Mouse (Mus musculus) intestine, embryonic 14.5 days (tissue): ENCODE data around the gene Ankef1. TPM values are rescaled to one million over a fixed set of nuclear protein-coding genes. Genes with fewer than 3 reads are reported as not detected.

Experiments
- ATAC-seq: fragments of 200-750 bp; cut with Nextera tagmentation; replicated peaks from 2 replicates; pipeline ENCODE4 v1.8.0; 2017; ENCODE audit warnings: low read depth, moderate number of reproducible peaks, moderate TSS enrichment, moderate library complexity; ENCODE audit not compliant: low FRiP score, low TSS enrichment
- DNase-seq: peaks from one replicate; pipeline ENCODE4 v3.0.0-alpha.2; 2018; ENCODE audit warnings: low spot score
- H3K27ac ChIP-seq: fragments of 300-500 bp; sonication (generic); 2 replicates; pipeline ENCODE4 v1.5.1; 2014; ENCODE audit warnings: low read depth, mild to moderate bottlenecking, control low read depth
- H3K27me3 ChIP-seq: fragments of 300-500 bp; sonication (generic); replicated peaks from 2 replicates; pipeline ENCODE4 v1.6.1; 2014; ENCODE audit warnings: low read length, control low read depth; ENCODE audit not compliant: control insufficient read depth, insufficient read depth
- H3K36me3 ChIP-seq: fragments of 300-500 bp; sonication (generic); 2 replicates; pipeline ENCODE4 v1.6.1; 2014; ENCODE audit warnings: low read length, control low read depth; ENCODE audit not compliant: control insufficient read depth, insufficient read depth
- H3K4me1 ChIP-seq: fragments of 300-500 bp; sonication (generic); replicated peaks from 2 replicates; pipeline ENCODE4 v1.6.1; 2014; ENCODE audit warnings: low read length, control low read depth, mixed read lengths; ENCODE audit not compliant: control insufficient read depth, insufficient read depth
- H3K4me2 ChIP-seq: fragments of 300-500 bp; sonication (generic); 2 replicates; pipeline ENCODE4 v1.6.1; 2014; ENCODE audit warnings: low read length
- H3K4me3 ChIP-seq: fragments of 300-500 bp; sonication (generic); 2 replicates; pipeline ENCODE4 v1.5.1; 2014; ENCODE audit warnings: low read depth, low read length, control low read depth, mixed read lengths
- H3K9ac ChIP-seq: fragments of 300-500 bp; sonication (generic); 2 replicates; pipeline ENCODE4 v1.6.1; 2014; ENCODE audit warnings: mild to moderate bottlenecking, low read length
- H3K9me3 ChIP-seq: fragments of 300-500 bp; sonication (generic); 2 replicates; pipeline ENCODE4 v1.6.1; 2016; ENCODE audit warnings: low read length, control low read depth; ENCODE audit not compliant: control insufficient read depth
- WGBS: fragments of 180-500 bp; shearing (Covaris S2); extraction: QIAGEN DNeasy Blood & Tissue Kit; methylation state at CpG from one replicate; pipeline ENCODE4 v1.1.7; 2014; 5-methylcytosine and 5-hydroxymethylcytosine counted together
- polyA plus RNA-seq: library from polyadenylated mRNA; unstranded; fragments of >200 nt; fragmentation: Nextera tagmentation; extraction: Ambion mirVana; gene quantifications from 2 replicates; pipeline ENCODE4 v1.2.1, GENCODE M21; 2014

The Ankef1 gene
- polyA plus RNA-seq, result 0.35 and 0.38 TPM in 2 replicates

DNA sequence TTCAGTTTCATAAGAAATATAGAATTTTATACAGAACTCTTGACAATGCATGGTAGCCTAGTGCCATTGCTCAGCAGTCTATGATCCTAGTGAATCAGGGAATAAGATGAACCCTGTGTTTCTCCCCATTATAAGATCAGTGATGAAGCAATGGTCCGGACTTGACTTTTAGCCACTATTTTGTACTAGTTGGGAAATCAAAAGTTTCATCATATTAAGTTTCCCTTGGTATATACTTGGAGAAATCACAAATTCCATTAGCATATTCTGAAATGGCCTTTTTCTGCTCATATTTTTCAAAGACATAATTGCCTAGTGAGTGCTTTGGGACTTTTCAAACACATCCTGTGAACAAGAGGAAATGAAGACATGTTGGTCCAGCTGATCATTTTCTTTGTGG, at the start of gene Ankef1:
Gene Ankef1, plus strand, starts transcription at position 260 of the 400 bp plus-strand sequence.
- ATAC-seq, result no peak
- no peak within 1 kb of the TSS for H3K4me2 ChIP-seq

DNA sequence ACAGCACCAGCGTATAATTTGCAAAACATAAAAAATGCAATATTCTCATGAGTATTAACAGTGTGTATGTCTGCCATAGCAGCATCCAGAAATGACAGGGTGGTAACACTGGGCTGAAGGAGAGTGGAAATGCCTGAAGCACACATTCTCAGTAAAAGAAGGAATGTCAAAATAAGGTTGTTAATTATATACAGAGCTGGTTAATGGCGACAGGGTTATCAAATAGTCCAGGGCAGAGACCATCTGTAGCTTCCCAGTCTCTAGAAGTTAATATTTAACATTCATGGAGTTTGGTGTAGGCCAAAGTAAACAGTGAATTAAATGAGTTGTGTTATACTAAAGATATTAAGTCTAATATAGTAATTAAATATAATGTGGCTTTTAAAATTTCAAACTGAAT, 45.2 kb upstream of the Ankef1 start:
- DNase-seq (no peak), ATAC-seq (peak; percentile 62; the same call in 1 of the 2 replicates)
- Histone ChIP-seq H3K4me3 (no peak overlapping the region), H3K27me3 (no peaks in the 10 kb centered on the region), H3K9me3 (no peaks in the 10 kb centered on the region), H3K9ac (no peak overlapping the region), H3K4me2 (no peak overlapping the region), H3K36me3 (no peaks in the 10 kb centered on the region), H3K27ac (no peak overlapping the region), H3K4me1 (no peaks in the 10 kb centered on the region)
- 27% methylated on average over 2 of the region's 2 CpGs for WGBS

More for the DNA sequence above, at the start of gene Ankef1:
- Histone ChIP-seq H3K36me3 (no peaks in the 10 kb centered on the region), H3K9me3 (no peaks in the 10 kb centered on the region), H3K27me3 (no peaks in the 10 kb centered on the region), H3K9ac (no peak within 1 kb of the TSS), H3K4me1 (no peaks in the 10 kb centered on the region), H3K4me3 (no peak within 1 kb of the TSS), H3K27ac (no peak within 1 kb of the TSS)
- 98% methylated on average over 1 of the region's 1 CpGs for WGBS
- DNase-seq, result no peak

DNA sequence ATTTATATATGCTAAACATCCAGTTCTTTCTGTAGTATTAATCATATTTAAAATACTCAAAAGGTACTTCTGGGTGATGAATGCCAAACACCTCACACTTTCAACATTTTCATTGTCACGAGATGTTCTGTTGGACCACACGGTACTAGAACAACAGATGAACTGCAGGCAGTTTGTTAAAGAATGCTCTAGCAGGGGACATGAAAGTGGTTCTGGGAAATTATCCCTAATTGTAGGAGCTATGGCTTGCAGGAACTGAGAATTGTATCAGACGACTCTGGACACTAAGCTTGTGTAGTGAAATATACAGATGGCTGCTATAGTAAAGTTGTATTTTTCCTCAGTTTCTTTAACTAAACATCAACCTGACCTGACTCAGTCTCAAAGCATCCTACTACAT, 44.8 kb upstream of the Ankef1 start:
- Histone ChIP-seq H3K9me3 (no peaks in the 10 kb centered on the region), H3K27me3 (no peaks in the 10 kb centered on the region), H3K27ac (no peak overlapping the region), H3K36me3 (no peaks in the 10 kb centered on the region), H3K4me2 (no peak overlapping the region), H3K4me3 (no peak overlapping the region), H3K9ac (no peak overlapping the region), H3K4me1 (no peaks in the 10 kb centered on the region)
- no peak for DNase-seq
- no peak for ATAC-seq
- 50% methylated on average over 3 of the region's 3 CpGs for whole genome bisulfite sequencing

DNA sequence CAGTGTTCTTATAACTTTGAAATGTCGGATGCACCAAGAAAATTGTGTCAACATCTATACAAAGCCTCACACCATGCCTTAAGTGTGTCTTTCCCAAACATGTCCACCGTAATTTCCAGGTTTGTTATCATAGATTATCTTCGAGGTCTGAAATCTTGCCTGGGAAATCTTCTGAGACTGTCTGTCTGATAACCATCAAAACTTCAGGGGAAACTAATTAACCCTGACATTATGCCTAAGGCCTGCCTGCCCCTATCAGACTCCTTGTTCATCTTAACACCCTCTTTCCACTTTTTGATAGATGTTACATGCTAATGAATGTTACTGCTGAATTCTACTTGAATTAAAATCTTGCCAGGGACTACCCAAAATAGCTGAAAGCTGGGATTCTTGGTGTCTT, 24.1 kb upstream of the Ankef1 start:
- 63% methylated on average over 3 of the region's 3 CpGs for WGBS

DNA sequence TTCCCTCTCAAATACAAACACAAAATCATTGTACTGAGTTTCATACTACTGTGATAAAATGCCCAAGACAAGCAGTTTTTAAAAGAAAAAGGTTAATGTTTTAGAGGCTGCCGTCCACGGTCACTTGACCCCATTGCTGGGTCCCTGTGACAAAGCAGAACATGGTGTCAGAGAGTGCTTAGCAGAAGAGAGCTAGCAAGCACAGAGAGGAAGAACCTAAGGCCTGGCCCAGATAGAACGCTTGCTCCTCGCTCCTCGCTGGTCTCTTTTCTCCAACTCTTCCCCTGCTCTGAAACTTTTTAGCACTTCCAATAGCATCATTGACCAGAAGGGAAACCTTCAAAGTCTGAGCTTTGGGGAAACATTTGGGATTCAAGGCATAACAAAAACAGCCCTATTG, 19.4 kb upstream of the Ankef1 start:
- no peak overlapping the region for H3K9ac ChIP-seq
- ATAC-seq (no peak), DNase-seq (no peak)
- H3K4me2 ChIP-seq, result no peak overlapping the region
- H3K27ac ChIP-seq, result no peak overlapping the region
- 79% methylated on average over 5 of the region's 5 CpGs for WGBS
- H3K4me3 ChIP-seq, result no peak overlapping the region
- H3K9me3 ChIP-seq, result no peaks in the 10 kb centered on the region
- H3K4me1 ChIP-seq, result 0 out of 2 replicates have a peak, but pooled peaks cover 4% of the 10 kb centered on the region
- H3K27me3 ChIP-seq, result no peaks in the 10 kb centered on the region
- H3K36me3 ChIP-seq, result no peaks in the 10 kb centered on the region

More for the DNA sequence above, 24.1 kb upstream of the Ankef1 start:
- no peaks in the 10 kb centered on the region for H3K4me1 ChIP-seq
- no peak overlapping the region for H3K4me3 ChIP-seq
- H3K27me3 ChIP-seq, result no peaks in the 10 kb centered on the region
- no peak overlapping the region for H3K27ac ChIP-seq
- DNase-seq, result no peak
- no peaks in the 10 kb centered on the region for H3K36me3 ChIP-seq
- H3K9me3 ChIP-seq, result no peaks in the 10 kb centered on the region
- H3K9ac ChIP-seq, result no peak overlapping the region
- H3K4me2 ChIP-seq, result no peak overlapping the region
- no peak for ATAC-seq

DNA sequence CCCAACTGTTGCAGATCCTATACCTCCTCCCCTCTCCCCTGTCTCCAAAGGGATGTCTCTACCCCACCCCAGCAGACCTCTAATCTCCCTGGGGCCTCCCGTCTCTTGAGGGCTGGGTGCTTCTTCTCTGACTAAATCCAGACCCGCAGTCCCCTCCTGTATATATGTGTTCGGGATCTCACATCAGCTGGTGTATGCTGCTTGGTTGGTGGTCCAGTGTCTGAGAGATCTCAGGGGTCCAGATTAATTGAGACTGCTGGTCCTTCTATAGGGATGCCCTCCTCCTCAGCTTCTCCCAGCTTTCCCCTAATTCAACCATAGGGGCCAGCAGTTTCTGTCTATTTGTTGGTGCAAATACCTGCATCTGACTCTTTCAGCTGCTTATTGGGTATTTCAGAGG, 18.7 kb upstream of the Ankef1 start:
- H3K4me3 ChIP-seq, result no peak overlapping the region
- DNase-seq, result no peak
- no peak overlapping the region for H3K4me2 ChIP-seq
- H3K9ac ChIP-seq, result no peak overlapping the region
- no peaks in the 10 kb centered on the region for H3K9me3 ChIP-seq
- WGBS, result 43% methylated on average over 3 of the region's 3 CpGs
- H3K36me3 ChIP-seq, result no peaks in the 10 kb centered on the region
- no peaks in the 10 kb centered on the region for H3K27me3 ChIP-seq
- H3K4me1 ChIP-seq, result 0 out of 2 replicates have a peak, but pooled peaks cover 4% of the 10 kb centered on the region
- no peak for ATAC-seq
- no peak overlapping the region for H3K27ac ChIP-seq

DNA sequence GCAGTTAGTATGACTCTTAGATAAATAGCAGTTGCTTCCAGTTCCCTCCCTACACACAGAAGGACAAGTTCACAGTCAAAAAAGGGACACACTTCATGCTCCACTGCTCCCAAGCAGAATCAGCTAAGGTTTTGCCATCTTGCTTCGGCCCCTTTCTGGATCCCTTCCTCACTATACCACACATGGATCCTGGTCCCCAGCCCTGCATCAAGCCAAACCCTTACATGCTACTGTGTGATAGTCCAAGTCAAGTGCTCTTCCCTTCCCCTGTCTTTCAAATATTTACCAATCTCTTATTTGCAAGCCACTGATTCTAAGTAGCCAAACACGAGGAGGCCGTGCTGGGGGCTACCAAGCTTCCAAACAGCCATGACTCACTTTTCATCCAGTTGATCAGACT, 16.8 kb upstream of the Ankef1 start:
- Histone ChIP-seq H3K9ac (no peak overlapping the region), H3K36me3 (no peaks in the 10 kb centered on the region), H3K27ac (no peak overlapping the region), H3K4me3 (no peak overlapping the region), H3K27me3 (no peaks in the 10 kb centered on the region), H3K4me2 (no peak overlapping the region), H3K9me3 (no peaks in the 10 kb centered on the region), H3K4me1 (0 out of 2 replicates have a peak, but pooled peaks cover 4% of the 10 kb centered on the region)
- WGBS, result 77% methylated on average over 3 of the region's 3 CpGs
- DNase-seq (no peak), ATAC-seq (no peak)

DNA sequence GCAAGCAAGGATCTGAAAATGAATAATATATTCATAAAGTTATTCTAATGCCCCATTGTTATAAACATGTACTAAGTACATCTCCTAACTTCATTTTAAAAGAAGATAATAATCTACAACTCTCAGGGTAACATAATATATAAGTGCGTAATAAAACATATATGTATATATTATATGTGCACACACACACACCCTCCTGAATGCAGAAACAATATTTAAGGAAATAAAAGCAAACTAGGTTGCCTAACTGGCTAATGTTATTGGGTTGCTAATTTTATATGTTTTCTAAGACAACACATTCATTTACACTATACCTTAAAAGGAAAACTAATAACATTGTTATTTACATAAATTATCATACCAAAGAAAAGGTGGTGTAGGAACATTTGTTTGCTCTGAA, 16.3 kb upstream of the Ankef1 start:
- peak; percentile 26; the same call in 1 of the 2 replicates for ATAC-seq
- no peaks in the 10 kb centered on the region for H3K9me3 ChIP-seq
- H3K4me3 ChIP-seq, result no peak overlapping the region
- no peak for DNase-seq
- 94% methylated on average over 1 of the region's 1 CpGs for WGBS
- no peaks in the 10 kb centered on the region for H3K36me3 ChIP-seq
- H3K9ac ChIP-seq, result no peak overlapping the region
- H3K27ac ChIP-seq, result no peak overlapping the region
- 0 out of 2 replicates have a peak, but pooled peaks cover 4% of the 10 kb centered on the region for H3K4me1 ChIP-seq
- no peaks in the 10 kb centered on the region for H3K27me3 ChIP-seq
- H3K4me2 ChIP-seq, result peak overlapping the region; percentile 35; the same call in 1 of the 2 replicates
